Mouse (Mus musculus) forebrain, postnatal 0 days (tissue): Measurements from ENCODE around the gene Cabp7. TPM values are rescaled to one million over a fixed set of nuclear protein-coding genes. Genes with fewer than 3 reads are reported as not detected.

Experiments
- ATAC-seq: fragments of 200-750 bp; cut with Nextera tagmentation; 2 replicates; pipeline ENCODE4 v1.8.0; 2017; ENCODE audit warnings: mild to moderate bottlenecking, moderate library complexity
- DNase-seq: peaks from one replicate; pipeline ENCODE4 v3.0.0-alpha.2; 2015
- H3K27ac ChIP-seq: fragments of 300-500 bp; sonication (generic); 2 replicates; pipeline ENCODE4 v1.5.1; 2014; ENCODE audit warnings: low read depth, mild to moderate bottlenecking, antibody characterized with exemption, low read length, moderate library complexity, mixed read lengths
- H3K27me3 ChIP-seq: fragments of 300-500 bp; sonication (generic); 2 replicates; pipeline ENCODE4 v1.6.1; 2014; ENCODE audit warnings: mild to moderate bottlenecking, low read length, mixed read lengths; ENCODE audit not compliant: insufficient read depth
- H3K36me3 ChIP-seq: fragments of 300-500 bp; sonication (generic); 2 replicates; pipeline ENCODE4 v1.6.1; 2014; ENCODE audit warnings: mild to moderate bottlenecking, moderate library complexity; ENCODE audit not compliant: insufficient read depth
- H3K4me1 ChIP-seq: fragments of 300-500 bp; sonication (generic); 2 replicates; pipeline ENCODE4 v1.6.1; 2014; ENCODE audit warnings: antibody characterized with exemption; ENCODE audit not compliant: insufficient read depth
- H3K4me2 ChIP-seq: fragments of 300-500 bp; sonication (generic); 2 replicates; pipeline ENCODE4 v1.6.1; 2014; ENCODE audit warnings: low read depth, mild to moderate bottlenecking, moderate library complexity
- H3K4me3 ChIP-seq: fragments of 300-500 bp; sonication (generic); 2 replicates; pipeline ENCODE4 v1.5.1; 2014; ENCODE audit warnings: low read depth, low read length, mixed read lengths
- H3K9ac ChIP-seq: fragments of 300-500 bp; sonication (generic); 2 replicates; pipeline ENCODE4 v1.6.1; 2014; ENCODE audit warnings: mild to moderate bottlenecking
- H3K9me3 ChIP-seq: fragments of 300-500 bp; sonication (generic); 2 replicates; pipeline ENCODE4 v1.6.1; 2016; ENCODE audit warnings: low read length
- CTCF ChIP-seq: sonication (generic); IDR thresholded peaks from 2 replicates; pipeline ENCODE4 v1.5.1; 2016; ENCODE audit warnings: antibody characterized with exemption, control low read depth, low read depth
- WGBS: fragments of 180-500 bp; shearing (Covaris S2); extraction: QIAGEN DNeasy Blood & Tissue Kit; methylation state at CpG from one replicate; pipeline ENCODE4 v1.1.7; 2014; 5-methylcytosine and 5-hydroxymethylcytosine counted together
- polyA plus RNA-seq: library from polyadenylated mRNA; unstranded; fragments of >200 nt; fragmentation: Nextera tagmentation; extraction: Ambion mirVana; gene quantifications from 2 replicates; pipeline ENCODE4 v1.2.1, GENCODE M21; 2015
- total RNA-seq: library from RNA; depleted of rRNA; stranded (reverse); fragments of >200 nt; gene quantifications from 2 replicates; pipeline ENCODE4 v1.2.3, GENCODE M21; 2014

Gene Cabp7
- total and polyA plus RNA-seq, 2 experiments from 2014 or later: 1.6 to 5.3 TPM

DNA sequence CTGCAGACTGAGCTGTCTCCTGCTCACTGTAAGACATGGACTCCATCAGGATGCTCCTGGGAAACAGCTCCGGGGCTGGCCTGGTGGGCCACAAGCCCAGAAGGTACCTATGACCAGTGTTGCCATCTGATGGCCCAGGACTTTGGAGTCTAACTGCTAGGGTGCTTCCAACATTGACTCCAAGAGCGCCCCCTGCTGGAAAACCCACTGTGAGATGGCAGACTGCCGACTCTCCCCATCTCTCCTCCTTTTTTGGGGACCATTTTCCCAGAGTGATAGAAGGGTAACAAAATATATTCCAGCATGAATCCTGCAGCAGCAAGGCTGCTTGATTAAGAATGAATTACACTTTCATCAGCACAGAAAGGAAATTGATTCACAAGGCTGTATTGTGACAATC, 26.3 kb upstream of the Cabp7 start:
- peak; percentile 58 for DNase-seq
- H3K36me3 ChIP-seq: peaks cover 15% of the 10 kb centered on the region
- peak; percentile 64 for TF ChIP-seq CTCF
- ATAC-seq: peak; percentile 7; the same call in 1 of the 2 replicates
- 0 out of 2 replicates have a peak, but pooled peaks cover 5% of the 10 kb centered on the region for H3K4me1 ChIP-seq
- H3K4me2 ChIP-seq: no peak overlapping the region
- H3K4me3 ChIP-seq: no peak overlapping the region
- no peaks in the 10 kb centered on the region for H3K27me3 ChIP-seq
- H3K9me3 ChIP-seq: no peaks in the 10 kb centered on the region
- 28% methylated on average over 3 of the region's 3 CpGs for WGBS
- H3K9ac ChIP-seq: no peak overlapping the region
- no peak overlapping the region for H3K27ac ChIP-seq

- WGBS: 52% methylated on average over 7 of the region's 7 CpGs
- Histone ChIP-seq H3K4me2 (no peak overlapping the region), H3K9ac (no peak overlapping the region), H3K9me3 (no peaks in the 10 kb centered on the region), H3K4me3 (no peak overlapping the region), H3K27me3 (no peaks in the 10 kb centered on the region), H3K36me3 (peaks cover 21% of the 10 kb centered on the region), H3K27ac (no peak overlapping the region), H3K4me1 (0 out of 2 replicates have a peak, but pooled peaks cover 5% of the 10 kb centered on the region)
- TF ChIP-seq CTCF: no peak
- no peak for DNase-seq
- ATAC-seq: no peak
Measured at GRCm38 (mm10) chr11:4771756-4772155, 25.2 kb upstream of the Cabp7 start.

- Histone ChIP-seq H3K27ac (peak overlapping the region; percentile 76), H3K4me2 (no peak overlapping the region), H3K9ac (no peak overlapping the region), H3K9me3 (no peaks in the 10 kb centered on the region), H3K36me3 (peaks cover 19% of the 10 kb centered on the region; the same call in 1 of the 2 replicates), H3K27me3 (no peaks in the 10 kb centered on the region), H3K4me3 (no peak overlapping the region), H3K4me1 (0 out of 2 replicates have a peak, but pooled peaks cover 5% of the 10 kb centered on the region)
- ATAC-seq: no peak
- no peak for DNase-seq
- TF ChIP-seq CTCF: no peak
- 84% methylated on average over 6 of the region's 6 CpGs for WGBS
Measured at GRCm38 (mm10) chr11:4769881-4770280, 23.3 kb upstream of the Cabp7 start.

DNA sequence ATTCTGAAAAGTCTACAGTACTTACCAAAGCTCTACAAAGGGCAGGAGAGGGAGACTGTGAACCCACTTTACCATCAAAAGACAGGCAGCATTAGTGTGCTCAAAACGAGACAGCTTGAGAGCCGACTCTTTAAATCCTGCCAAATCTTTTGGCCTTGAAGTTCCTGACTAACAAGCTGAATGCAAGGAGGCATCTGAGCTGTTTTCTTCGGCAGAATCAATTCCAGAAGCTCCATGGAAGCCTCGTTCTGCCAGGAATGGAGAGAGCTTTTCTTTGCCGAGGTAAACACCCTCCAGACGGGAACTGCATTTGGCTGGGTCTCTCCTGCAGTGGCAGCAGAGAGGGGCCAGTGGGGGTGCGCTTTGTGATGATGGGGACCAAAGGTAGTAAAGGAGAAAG, 22.7 kb upstream of the Cabp7 start:
- peak overlapping the region; percentile 76 for H3K27ac ChIP-seq
- 43% methylated on average over 7 of the region's 7 CpGs for WGBS
- H3K27me3 ChIP-seq: no peaks in the 10 kb centered on the region
- H3K36me3 ChIP-seq: peaks cover 19% of the 10 kb centered on the region; the same call in 1 of the 2 replicates
- ATAC-seq (peak; percentile 70), DNase-seq (peak; percentile 75)
- H3K4me3 ChIP-seq: no peak overlapping the region
- no peak for TF ChIP-seq CTCF
- H3K9ac ChIP-seq: no peak overlapping the region
- H3K4me2 ChIP-seq: no peak overlapping the region
- H3K4me1 ChIP-seq: 0 out of 2 replicates have a peak, but pooled peaks cover 5% of the 10 kb centered on the region
- H3K9me3 ChIP-seq: no peaks in the 10 kb centered on the region

- Histone ChIP-seq H3K27ac (peak overlapping the region; percentile 76), H3K4me1 (0 out of 2 replicates have a peak, but pooled peaks cover 5% of the 10 kb centered on the region), H3K27me3 (no peaks in the 10 kb centered on the region), H3K9ac (no peak overlapping the region), H3K4me2 (no peak overlapping the region), H3K36me3 (peaks cover 19% of the 10 kb centered on the region; the same call in 1 of the 2 replicates), H3K9me3 (no peaks in the 10 kb centered on the region), H3K4me3 (no peak overlapping the region)
- TF ChIP-seq CTCF: no peak
- DNase-seq (peak; percentile 55), ATAC-seq (peak; percentile 58; the same call in 1 of the 2 replicates)
- 63% methylated on average over 4 of the region's 4 CpGs for WGBS
Measured at GRCm38 (mm10) chr11:4768399-4768798, 21.8 kb upstream of the Cabp7 start.

DNA sequence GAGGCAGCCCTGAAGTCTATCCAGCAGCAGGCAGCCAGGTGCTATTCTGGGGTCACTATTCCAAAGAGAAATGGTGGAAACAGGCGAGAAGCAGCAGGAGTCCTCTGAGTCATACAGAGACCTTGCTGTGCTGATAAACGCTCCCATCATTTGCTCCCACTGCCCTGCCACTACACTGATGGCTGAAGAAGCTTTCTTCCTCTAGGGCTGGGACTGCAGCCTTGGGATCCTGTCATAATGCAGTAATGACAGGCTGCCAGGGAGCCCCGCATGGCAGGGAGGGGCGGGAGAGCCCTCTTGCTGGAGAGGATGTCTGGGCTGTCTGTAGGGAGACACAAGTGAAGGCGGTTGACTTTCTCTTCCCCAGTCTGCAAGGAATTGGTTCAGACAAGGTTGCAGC, 17.9 kb upstream of the Cabp7 start:
- no peak for TF ChIP-seq CTCF
- H3K36me3 ChIP-seq: peaks cover 19% of the 10 kb centered on the region; the same call in 1 of the 2 replicates
- WGBS: 59% methylated on average over 5 of the region's 5 CpGs
- 0 out of 2 replicates have a peak, but pooled peaks cover 5% of the 10 kb centered on the region for H3K4me1 ChIP-seq
- no peak overlapping the region for H3K4me2 ChIP-seq
- H3K9me3 ChIP-seq: no peaks in the 10 kb centered on the region
- no peak overlapping the region for H3K4me3 ChIP-seq
- no peak overlapping the region for H3K9ac ChIP-seq
- DNase-seq (no peak), ATAC-seq (no peak)
- H3K27ac ChIP-seq: no peak overlapping the region
- no peaks in the 10 kb centered on the region for H3K27me3 ChIP-seq

- no peaks in the 10 kb centered on the region for H3K9me3 ChIP-seq
- no peak for DNase-seq
- H3K4me3 ChIP-seq: no peak overlapping the region
- TF ChIP-seq CTCF: no peak
- H3K27me3 ChIP-seq: no peaks in the 10 kb centered on the region
- H3K4me2 ChIP-seq: no peak overlapping the region
- no peaks in the 10 kb centered on the region for H3K4me1 ChIP-seq
- WGBS: 32% methylated on average over 5 of the region's 5 CpGs
- no peak overlapping the region for H3K27ac ChIP-seq
- 0 out of 2 replicates have a peak, but pooled peaks cover 14% of the 10 kb centered on the region for H3K36me3 ChIP-seq
- no peak for ATAC-seq
- no peak overlapping the region for H3K9ac ChIP-seq
Measured at GRCm38 (mm10) chr11:4763631-4764030, 17.1 kb upstream of the Cabp7 start.
